27 mouse cellular contexts compared by ENCODE assay signal in the genomic region with DNA sequence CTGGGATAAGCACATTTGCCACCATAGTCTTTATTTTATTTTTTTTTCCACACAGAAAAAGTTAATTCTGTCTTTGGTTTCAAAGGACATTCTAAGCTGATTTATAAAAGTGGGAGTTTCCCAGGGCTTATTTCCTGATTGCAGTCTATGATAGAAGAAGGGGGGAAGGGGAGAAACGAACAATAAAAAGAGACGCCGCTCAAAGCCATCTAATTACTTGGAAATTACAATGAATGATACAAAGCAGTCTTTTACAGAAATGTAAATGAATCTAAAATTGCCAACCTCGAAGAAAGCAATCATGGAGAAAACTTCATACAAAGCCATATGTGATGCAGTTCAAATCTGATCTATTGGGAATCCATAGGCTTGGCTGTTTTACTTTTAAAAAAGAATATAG.
"Had no signal": no experiment of that assay in that cellular context is flagged by ENCODE, and none has a peak within 500 bp of the region (broad histone marks: within the 10 kb centered on the region; RNA-seq: fewer than 3 reads in every experiment).

No protein-coding gene starts in this region.

- DNase-seq: gastrocnemius, postnatal 14 days; gastrocnemius, postnatal 36 days; heart, adult 11 months; heart, adult 2 months; heart, postnatal 14 days; heart, postnatal 36 days; kidney, adult 11 months; kidney, adult 2 months; kidney, adult 9 months; kidney, postnatal 14 days; kidney, postnatal 36 days; layer of hippocampus, adult 9-11 months; layer of hippocampus, postnatal 36 days; left cerebral cortex, postnatal 4 days had no signal

- ATAC-seq: hindbrain, postnatal 0 days; intestine, embryonic 16.5 days; liver, embryonic 12.5 days had no signal

- H3K4me3 ChIP-seq: heart, adult 2 months; heart, embryonic 13.5 days; heart, embryonic 15.5 days; hindbrain, embryonic 13.5 days; hindbrain, embryonic 15.5 days; kidney, embryonic 15.5 days; limb, embryonic 13.5 days; limb, embryonic 15.5 days; liver, embryonic 12.5 days had no signal

- H3K9me3 ChIP-seq: heart, embryonic 13.5 days; heart, embryonic 15.5 days; hindbrain, embryonic 13.5 days; hindbrain, embryonic 15.5 days; kidney, embryonic 15.5 days; limb, embryonic 13.5 days; limb, embryonic 15.5 days; liver, embryonic 12.5 days had no signal

- H3K36me3 ChIP-seq: heart, embryonic 13.5 days; heart, embryonic 15.5 days; hindbrain, embryonic 13.5 days; hindbrain, embryonic 15.5 days; kidney, embryonic 15.5 days; limb, embryonic 13.5 days; limb, embryonic 15.5 days; liver, embryonic 12.5 days had no signal

- H3K27me3 ChIP-seq: heart, embryonic 15.5 days; hindbrain, embryonic 13.5 days; hindbrain, embryonic 15.5 days; kidney, embryonic 15.5 days; limb, embryonic 13.5 days; limb, embryonic 15.5 days; liver, embryonic 12.5 days had no signal

- H3K4me1 ChIP-seq: heart, embryonic 13.5 days; heart, embryonic 15.5 days; hindbrain, embryonic 13.5 days; hindbrain, embryonic 15.5 days; kidney, embryonic 15.5 days; limb, embryonic 13.5 days; liver, embryonic 12.5 days had no signal

- H3K4me2 ChIP-seq: heart, embryonic 11.5 days; heart, embryonic 13.5 days; heart, embryonic 15.5 days; hindbrain, embryonic 13.5 days; hindbrain, embryonic 15.5 days; kidney, embryonic 15.5 days; limb, embryonic 13.5 days; limb, embryonic 15.5 days; liver, embryonic 12.5 days had no signal

- H3K27ac ChIP-seq: heart, adult 2 months; heart, embryonic 13.5 days; heart, embryonic 15.5 days; hindbrain, embryonic 13.5 days; hindbrain, embryonic 15.5 days; hindbrain, postnatal 0 days; kidney, embryonic 15.5 days; kidney, postnatal 0 days; limb, embryonic 13.5 days; limb, embryonic 15.5 days; liver, embryonic 12.5 days; liver, embryonic 14.5 days had no signal

- H3K9ac ChIP-seq: heart, embryonic 13.5 days; heart, embryonic 15.5 days; hindbrain, embryonic 13.5 days; hindbrain, embryonic 15.5 days; kidney, embryonic 15.5 days; limb, embryonic 13.5 days; limb, embryonic 15.5 days; liver, embryonic 12.5 days; liver, embryonic 14.5 days had no signal
